Mouse (Mus musculus) kidney, adult 11 months (tissue): ENCODE measurements at regions not wholly inside any gene's neighbourhood (a gene's known extent, or its start where the extent isn't known, plus 50 kb on each side); places are given as distances from the start of the nearest gene placed in this dataset.

Source experiments
- DNase-seq: peaks from one replicate; pipeline ENCODE4 v3.0.0; 2022

- peak; percentile 73 for DNase-seq
These were observed 91.9 kb upstream of the Lsm14a start for GRCm38 (mm10) chr7:34484908-34485598.

DNA sequence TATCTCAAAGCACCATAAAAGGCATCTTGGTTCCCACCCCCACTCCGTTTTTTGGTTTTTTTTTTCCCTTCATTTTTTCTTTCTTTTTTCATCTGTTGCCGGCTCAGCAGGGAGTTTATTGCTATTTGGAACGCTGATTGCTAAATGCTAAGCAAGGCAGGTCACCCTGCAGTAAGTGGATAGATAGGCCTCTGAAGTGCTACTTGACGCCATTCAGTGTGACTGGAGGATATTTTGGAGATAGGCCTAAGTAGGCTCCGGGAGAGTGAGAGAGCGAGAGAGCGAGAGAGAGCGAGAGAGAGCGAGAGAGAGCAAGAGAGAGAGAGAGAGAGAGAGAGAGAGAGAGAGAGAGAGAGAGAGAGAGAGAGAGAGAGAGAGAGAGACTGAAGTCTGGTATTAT is 90.3 kb upstream of the Lsm14a start:
- DNase-seq, result no peak

DNA sequence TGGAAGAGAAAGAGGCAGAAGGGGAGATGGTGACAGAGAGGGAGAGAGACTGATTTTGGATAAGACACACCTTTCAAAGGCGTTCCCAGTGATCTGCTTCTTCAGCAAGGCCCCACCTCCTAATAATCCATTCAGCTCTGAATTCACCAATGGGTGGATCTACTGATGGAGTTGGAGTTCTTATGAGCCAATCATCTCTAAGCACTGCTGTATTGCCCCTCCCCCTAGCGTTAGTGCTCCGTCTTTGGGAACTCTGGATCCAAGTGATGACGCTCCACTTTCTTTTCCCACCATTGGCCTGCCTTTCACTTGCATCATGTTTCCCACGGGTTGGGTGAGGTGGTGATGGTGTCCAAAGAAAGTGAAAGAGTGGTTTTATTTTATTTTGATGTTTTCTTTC is 87.7 kb upstream of the Lsm14a start:
- DNase-seq, result no peak

DNA sequence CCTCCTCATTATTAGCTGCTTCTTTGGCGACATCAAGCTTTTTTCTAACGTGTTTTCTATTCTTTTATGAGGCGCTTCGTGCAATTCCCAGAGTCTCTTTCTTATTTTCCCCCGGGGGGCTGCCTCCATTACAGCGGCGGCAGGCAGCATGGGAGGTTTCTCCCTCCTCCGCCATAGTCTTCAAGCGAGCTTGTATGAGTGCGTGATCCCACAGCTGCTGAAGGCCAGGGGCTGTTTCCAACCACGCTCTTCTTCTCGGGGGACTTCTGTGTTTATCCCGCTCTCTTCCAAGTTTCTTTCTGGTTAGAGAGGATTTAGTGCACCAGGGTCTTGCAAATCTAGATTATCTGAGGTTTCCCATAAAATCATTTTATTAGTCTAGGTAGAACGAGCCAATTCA is 77.9 kb upstream of the Lsm14a start:
- DNase-seq, result no peak

GRCm38 (mm10) chr7:34462069-34462468 is 69.0 kb upstream of the Lsm14a start:
- DNase-seq, result no peak

- no peak for DNase-seq
These were observed 66.8 kb upstream of the Lsm14a start for GRCm38 (mm10) chr7:34459834-34460495.

DNA sequence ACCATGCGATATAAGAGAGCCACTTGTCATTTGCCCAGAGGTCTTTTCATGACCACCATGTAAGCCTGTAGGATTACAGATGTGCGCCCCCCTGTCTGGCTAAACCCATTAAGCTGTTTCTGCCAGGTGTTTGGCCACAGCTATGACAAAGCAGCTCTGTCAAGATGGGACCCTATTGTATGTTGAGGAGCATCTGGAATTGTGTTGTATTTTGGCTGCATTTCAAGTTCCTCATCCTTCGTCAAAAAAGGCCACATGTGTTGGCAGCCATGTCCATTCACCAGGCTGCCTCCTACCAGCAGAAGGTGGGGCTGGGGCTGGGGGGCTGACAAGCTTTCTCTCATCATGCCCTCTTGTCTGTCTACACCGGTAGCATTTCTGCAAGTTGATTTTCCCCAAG is 65.7 kb upstream of the Lsm14a start:
- no peak for DNase-seq

GRCm38 (mm10) chr7:34448364-34448763 is 55.2 kb upstream of the Lsm14a start:
- no peak for DNase-seq

DNA sequence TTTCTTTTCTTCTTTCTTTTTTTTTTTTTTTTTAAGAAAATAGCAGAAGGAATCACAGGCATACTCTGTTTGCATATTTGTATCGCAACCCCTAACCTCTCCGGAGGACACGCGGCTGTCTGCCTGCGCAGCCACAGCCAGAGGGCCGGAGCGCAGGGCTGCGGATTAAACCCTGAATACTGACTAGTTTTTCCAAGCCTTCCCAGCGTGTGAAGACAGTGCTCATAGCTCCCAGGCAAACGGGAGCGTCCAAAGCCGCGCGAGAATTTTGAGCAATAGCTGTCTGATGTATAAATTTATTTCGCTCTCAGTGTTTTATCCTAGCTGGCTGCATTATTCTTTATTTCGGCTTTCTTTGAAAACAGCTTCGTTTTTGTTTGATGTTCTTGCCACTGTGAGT is 51.1 kb upstream of the Lsm14a start:
- no peak for DNase-seq
